Mouse (Mus musculus): ENCODE results near the gene Hist2h4. TPM values are rescaled to one million over a fixed set of nuclear protein-coding genes. Genes with fewer than 3 reads are reported as not detected.
A peak's percentile ranks its signal among the peaks of the same experiment; 100 is the strongest.

Hist2h4 gene
- polyA plus RNA-seq, 1 experiment from 2014 or later, result 5.1 TPM

DNA sequence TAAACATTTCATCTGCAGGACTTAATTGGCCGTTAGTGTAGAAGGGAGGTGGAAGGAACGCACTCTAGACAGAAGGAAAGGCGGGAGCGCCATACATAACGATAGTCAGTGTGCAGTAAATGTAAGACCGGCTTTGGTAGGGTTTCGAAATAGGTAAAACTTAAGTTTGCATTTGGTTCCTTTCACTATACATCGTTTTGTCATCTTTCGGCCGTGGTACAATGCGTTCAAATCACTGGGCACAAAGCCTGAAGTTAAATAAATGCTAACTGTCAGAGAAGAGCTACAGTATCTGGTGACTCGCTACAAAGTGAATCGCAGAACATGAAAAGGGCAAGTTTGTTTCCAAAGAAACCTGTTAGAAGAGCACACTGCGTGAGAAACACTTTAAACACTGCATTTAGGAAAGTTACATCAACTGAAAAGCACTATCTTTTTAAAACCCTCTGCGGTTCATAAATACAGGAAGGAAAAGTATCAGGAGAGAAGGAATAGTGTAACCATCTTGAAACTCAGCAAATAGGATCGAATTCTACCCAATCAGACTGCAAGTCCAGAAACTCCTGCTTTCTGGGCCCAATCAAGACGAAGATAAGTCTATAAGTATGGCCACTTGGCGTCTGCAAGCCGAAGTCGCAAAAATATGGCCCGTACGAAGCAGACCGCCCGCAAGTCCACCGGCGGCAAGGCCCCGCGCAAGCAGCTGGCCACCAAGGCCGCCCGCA lies 5.1 kb upstream of the Hist2h4 start, which contains the start of gene Hist2h3b:
Hist2h3b (plus strand) TSS at position 604 of the 725 bp plus-strand sequence.
- Histone ChIP-seq H3K4me1 (peaks cover 23% of the 10 kb centered on the region), H3K27ac (replicated peaks) (peak within 1 kb of the TSS; percentile 96), H3K9ac (replicated peaks) (peak within 1 kb of the TSS; percentile 48), H3K36me3 (no peaks in the 10 kb centered on the region), H3K4me3 (replicated peaks) (peak within 1 kb of the TSS; percentile 53), H3K4me2 (peak within 1 kb of the TSS; percentile 84), H3K9me3 (replicated peaks) (no peaks in the 10 kb centered on the region), H3K27me3 (replicated peaks) (no peaks in the 10 kb centered on the region)
- 18% methylated on average over 26 of the region's 30 CpGs for WGBS
- ATAC-seq (ENCODE audit: low FRiP score), result peak; percentile 65

DNA sequence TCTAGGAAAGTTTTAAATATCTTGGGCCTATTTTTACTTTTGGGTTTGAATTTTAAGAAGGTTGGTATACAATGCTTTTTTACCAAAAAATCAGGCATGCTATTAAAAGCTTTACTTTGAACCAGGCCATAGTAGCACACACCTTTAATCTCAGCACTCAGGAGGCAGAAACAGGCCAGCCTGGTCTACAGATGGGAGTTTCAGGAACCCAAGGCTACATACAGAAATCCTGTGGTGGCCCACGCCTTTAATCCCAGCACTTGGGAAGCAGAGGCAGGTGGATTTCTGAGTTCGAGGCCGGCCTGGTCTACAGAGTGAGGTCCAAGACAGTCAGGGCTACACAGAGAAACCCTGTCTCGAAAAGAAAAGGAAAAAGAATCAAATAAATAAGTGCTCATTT lies 4.4 kb upstream of the Hist2h4 start:
- H3K36me3 ChIP-seq, result no peaks in the 10 kb centered on the region
- peaks cover 23% of the 10 kb centered on the region for H3K4me1 ChIP-seq
- H3K27ac ChIP-seq (replicated peaks), result peak overlapping the region; percentile 88
- H3K9ac ChIP-seq (replicated peaks), result no peak overlapping the region
- ATAC-seq (ENCODE audit: low FRiP score), result no peak
- no peaks in the 10 kb centered on the region for H3K27me3 ChIP-seq (replicated peaks)
- H3K9me3 ChIP-seq (replicated peaks), result no peaks in the 10 kb centered on the region
- WGBS, result 80% methylated on average over 4 of the region's 4 CpGs
- no peak overlapping the region for H3K4me3 ChIP-seq (replicated peaks)
- peak overlapping the region; percentile 84; the same call in 1 of the 2 replicates for H3K4me2 ChIP-seq

DNA sequence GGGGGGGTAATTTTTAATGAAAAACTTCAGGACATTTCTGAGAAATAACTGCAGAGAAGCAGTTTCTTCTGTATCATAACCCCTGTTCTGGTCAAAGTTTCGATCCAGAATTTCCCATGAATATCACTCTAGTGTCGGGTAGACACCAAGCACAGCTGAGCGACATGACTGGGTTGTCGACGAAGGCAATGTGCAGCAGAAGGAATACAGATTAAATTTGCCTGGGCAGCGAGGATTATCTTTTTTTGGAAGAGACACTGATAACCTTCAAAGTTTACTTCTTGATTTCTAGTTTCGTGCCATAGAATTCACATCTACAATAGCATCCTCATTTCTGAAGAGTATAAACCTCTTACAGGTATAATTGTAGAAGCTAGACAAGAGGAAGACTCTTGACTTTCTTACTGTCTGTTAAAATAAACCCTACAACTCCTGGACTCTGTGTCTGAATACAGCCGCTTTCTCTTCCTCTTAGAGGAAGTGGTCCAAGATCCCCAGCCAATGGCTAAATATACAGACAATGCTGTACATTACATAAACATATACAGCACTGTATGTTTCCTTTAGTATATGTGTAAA lies 3.1 kb upstream of the Hist2h4 start:
- H3K4me3 ChIP-seq (replicated peaks), result no peak overlapping the region
- 94% methylated on average over 8 of the region's 8 CpGs for WGBS
- peaks cover 35% of the 10 kb centered on the region for H3K4me1 ChIP-seq
- H3K4me2 ChIP-seq, result no peak overlapping the region
- no peak overlapping the region for H3K9ac ChIP-seq (replicated peaks)
- ATAC-seq (ENCODE audit: low FRiP score), result no peak
- H3K36me3 ChIP-seq, result no peaks in the 10 kb centered on the region
- H3K27me3 ChIP-seq (replicated peaks), result no peaks in the 10 kb centered on the region
- no peak overlapping the region for H3K27ac ChIP-seq (replicated peaks)
- H3K9me3 ChIP-seq (replicated peaks), result no peaks in the 10 kb centered on the region

DNA sequence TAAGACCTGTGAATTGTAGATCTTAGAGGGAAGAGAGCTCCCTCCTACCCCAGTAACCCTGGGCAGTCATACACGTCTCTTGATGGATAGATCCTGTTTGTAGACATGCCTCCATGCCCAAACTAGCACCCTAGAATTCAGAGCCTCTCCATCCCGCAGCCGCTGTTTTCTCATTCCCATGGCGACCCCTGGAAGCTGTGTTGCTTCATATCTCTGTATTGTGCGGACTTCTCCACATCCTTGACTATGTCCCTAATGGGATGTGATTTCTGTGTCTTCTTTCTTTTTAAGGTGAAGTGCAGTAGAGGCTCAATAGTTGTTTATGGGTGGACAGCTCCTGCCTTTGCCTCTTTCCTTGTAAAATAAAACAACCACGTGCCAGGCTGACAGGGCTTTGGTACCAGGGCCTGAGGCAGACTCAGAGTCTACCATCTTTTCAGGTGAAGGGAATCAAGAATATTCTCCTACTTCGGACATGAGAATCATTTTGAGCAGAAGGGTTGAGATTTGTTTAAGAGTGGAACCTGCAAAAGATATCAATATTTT lies 1.4 kb upstream of the Hist2h4 start:
- H3K9me3 ChIP-seq (replicated peaks), result no peaks in the 10 kb centered on the region
- 71% methylated on average over 7 of the region's 7 CpGs for WGBS
- H3K36me3 ChIP-seq, result no peaks in the 10 kb centered on the region
- H3K9ac ChIP-seq (replicated peaks), result no peak overlapping the region
- peaks cover 36% of the 10 kb centered on the region for H3K4me1 ChIP-seq
- H3K27ac ChIP-seq (replicated peaks), result peak overlapping the region; percentile 99
- peak overlapping the region; percentile 73 for H3K4me2 ChIP-seq
- H3K4me3 ChIP-seq (replicated peaks), result peak overlapping the region; percentile 66; the same call in 1 of the 2 replicates
- no peaks in the 10 kb centered on the region for H3K27me3 ChIP-seq (replicated peaks)
- ATAC-seq (ENCODE audit: low FRiP score), result no peak

DNA sequence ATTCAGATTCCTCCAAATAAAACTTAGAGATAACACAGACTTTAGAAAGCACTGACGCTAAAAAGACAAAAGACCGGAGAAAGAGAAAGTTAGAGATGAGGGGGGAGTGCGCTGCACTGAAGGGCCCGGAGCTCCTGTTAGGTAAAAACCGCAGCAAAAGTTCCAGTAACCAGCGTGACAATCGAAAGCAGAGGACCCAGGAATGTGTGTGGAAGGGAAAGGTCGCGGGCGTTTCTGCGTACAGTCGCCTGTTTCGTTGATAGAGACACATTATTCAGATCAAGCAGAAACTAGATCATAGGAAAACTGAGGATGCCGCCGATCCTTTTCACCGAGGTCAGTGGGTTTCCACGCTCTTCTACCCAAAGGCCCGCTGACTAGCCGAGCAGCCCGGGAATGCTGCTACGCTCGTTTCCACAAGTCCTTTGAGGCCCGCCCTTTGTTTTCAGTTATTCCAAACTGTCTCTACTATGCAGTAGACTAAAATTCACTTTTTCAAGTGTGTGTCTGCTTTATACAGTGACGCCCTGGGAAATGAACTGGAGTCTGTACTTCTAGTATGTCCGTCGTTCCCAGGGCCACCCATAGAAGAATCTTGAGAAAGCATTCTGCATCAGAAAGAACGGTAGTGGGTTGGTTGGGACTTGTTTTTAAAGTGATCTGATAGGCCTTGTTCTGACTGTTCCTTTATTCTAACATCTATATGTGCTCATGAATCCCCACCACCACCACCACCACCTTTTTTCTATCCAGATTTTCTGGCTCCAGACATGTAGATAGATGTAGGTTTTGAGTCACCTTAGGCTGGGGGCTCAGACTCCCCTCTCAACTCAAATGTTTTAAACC lies 670 bp upstream of the Hist2h4 start:
- Histone ChIP-seq H3K4me3 (replicated peaks) (peak overlapping the region; percentile 66), H3K27ac (replicated peaks) (peak overlapping the region; percentile 99), H3K4me2 (peak overlapping the region; percentile 73), H3K9ac (replicated peaks) (peak overlapping the region; percentile 55), H3K36me3 (no peaks in the 10 kb centered on the region), H3K9me3 (replicated peaks) (no peaks in the 10 kb centered on the region), H3K4me1 (peaks cover 33% of the 10 kb centered on the region), H3K27me3 (replicated peaks) (no peaks in the 10 kb centered on the region)
- WGBS, result 4% methylated on average over 27 of the region's 27 CpGs
- peak; percentile 42; the same call in 1 of the 2 replicates for ATAC-seq (ENCODE audit: low FRiP score)

DNA sequence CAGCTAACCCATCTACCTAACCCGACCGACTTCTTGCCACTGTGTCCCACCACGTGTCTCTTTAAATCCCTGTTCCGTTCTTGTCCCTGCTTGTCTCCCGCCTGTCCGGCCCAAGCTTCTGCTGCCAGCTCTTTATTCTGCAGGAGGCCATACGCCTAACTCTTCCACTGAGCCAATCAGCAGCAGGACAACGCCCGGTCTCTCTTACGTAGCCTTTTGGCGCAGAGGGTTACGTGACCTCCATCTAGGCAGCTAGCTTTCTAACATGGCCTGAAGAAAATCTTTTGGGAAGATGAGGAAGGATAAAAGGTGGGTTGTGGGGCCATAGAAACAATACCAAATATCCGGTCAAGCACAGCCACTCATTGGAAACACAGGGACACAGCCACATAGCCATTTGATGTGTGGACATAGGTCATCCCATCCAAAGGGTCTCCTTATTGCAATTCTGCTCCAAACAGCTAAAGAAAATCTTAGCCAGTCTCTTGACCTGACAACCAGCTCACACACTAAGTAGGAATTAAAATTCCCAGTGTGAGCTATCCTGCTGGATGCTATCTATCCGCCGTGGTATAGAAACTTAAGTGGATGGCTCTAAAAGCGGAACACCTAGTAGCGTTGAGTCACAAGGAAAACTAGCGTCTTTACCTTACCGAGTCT lies 765 bp downstream of the Hist2h4 start:
- Histone ChIP-seq H3K27ac (replicated peaks) (peak overlapping the region; percentile 99), H3K9ac (replicated peaks) (peak overlapping the region; percentile 89), H3K4me3 (replicated peaks) (peak overlapping the region; percentile 66), H3K27me3 (replicated peaks) (no peaks in the 10 kb centered on the region), H3K36me3 (no peaks in the 10 kb centered on the region), H3K9me3 (replicated peaks) (no peaks in the 10 kb centered on the region), H3K4me1 (peaks cover 25% of the 10 kb centered on the region), H3K4me2 (peak overlapping the region; percentile 73)
- ATAC-seq (ENCODE audit: low FRiP score), result peak; percentile 84
- under 1% methylated on average over 19 of the region's 19 CpGs for WGBS

DNA sequence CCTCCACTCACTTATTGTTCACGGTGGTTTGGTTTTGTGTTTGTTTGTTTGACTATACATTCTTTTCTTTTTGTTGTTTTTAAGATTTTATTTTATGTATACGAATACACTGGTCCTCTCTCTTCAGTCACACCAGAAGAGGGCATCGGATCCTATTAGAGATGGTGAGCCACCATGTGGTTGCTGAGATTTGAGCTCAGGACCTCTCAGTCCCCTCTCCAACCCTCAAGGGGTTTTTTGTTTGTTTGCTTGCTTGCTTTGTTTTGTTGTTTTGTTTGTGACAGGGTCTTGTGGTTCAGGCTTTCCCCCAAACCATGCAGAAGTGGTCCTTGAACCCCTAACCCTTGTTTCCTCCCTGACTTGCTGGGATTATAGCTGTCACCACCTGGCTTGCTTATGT lies 1.5 kb downstream of the Hist2h4 start:
- Histone ChIP-seq H3K9ac (replicated peaks) (peak overlapping the region; percentile 89), H3K36me3 (no peaks in the 10 kb centered on the region), H3K27me3 (replicated peaks) (no peaks in the 10 kb centered on the region), H3K4me2 (peak overlapping the region; percentile 73), H3K4me1 (peaks cover 25% of the 10 kb centered on the region), H3K27ac (replicated peaks) (peak overlapping the region; percentile 99), H3K9me3 (replicated peaks) (no peaks in the 10 kb centered on the region), H3K4me3 (replicated peaks) (peak overlapping the region; percentile 66)
- WGBS, result 50% methylated on average over 3 of the region's 3 CpGs
- no peak for ATAC-seq (ENCODE audit: low FRiP score)

DNA sequence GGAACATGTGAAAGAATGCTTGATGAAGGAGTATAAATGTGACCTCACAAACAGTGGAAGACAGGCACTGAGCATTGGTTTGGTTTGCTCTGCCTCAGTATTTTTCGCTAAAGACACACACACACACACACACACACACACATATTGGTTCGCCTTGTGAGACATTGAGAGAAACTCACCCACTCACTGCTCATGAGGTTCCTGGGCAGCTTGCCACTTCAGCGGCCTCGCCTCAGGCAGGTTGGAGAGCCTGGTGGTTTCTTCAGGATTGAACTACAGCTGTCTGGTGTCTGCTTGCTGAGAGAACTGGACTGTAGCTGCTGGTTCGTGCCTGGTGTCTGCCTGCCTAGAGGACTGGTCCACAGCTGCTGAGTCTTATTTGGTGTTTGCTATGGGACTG lies 2.9 kb downstream of the Hist2h4 start:
- Histone ChIP-seq H3K27me3 (replicated peaks) (no peaks in the 10 kb centered on the region), H3K27ac (replicated peaks) (no peak overlapping the region), H3K4me3 (replicated peaks) (no peak overlapping the region), H3K9ac (replicated peaks) (no peak overlapping the region), H3K4me1 (peaks cover 25% of the 10 kb centered on the region), H3K9me3 (replicated peaks) (no peaks in the 10 kb centered on the region), H3K4me2 (no peak overlapping the region), H3K36me3 (no peaks in the 10 kb centered on the region)
- no peak for ATAC-seq (ENCODE audit: low FRiP score)
- WGBS, result 96% methylated on average over 5 of the region's 5 CpGs

DNA sequence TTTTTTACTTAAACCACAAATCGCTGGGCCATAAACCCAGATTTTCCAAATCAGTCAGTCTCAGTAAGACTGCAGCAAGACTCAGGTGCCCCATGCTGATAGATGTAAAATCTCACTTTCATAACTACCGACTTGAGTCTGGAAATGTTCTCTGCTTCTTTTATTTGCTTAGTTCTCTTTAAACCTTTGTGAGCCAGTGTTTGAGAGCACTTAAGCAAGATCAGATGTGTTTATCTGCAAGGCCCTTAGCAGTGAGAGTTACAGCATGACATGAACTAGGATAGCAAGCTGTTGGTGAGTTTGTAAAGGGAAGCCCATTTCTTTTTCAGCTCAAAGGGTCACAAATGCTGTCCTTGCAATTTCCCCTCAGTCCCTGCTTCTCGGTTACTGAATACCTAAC lies 5.9 kb downstream of the Hist2h4 start:
- Histone ChIP-seq H3K36me3 (no peaks in the 10 kb centered on the region), H3K9ac (replicated peaks) (no peak overlapping the region), H3K4me1 (peaks cover 10% of the 10 kb centered on the region), H3K27me3 (replicated peaks) (no peaks in the 10 kb centered on the region), H3K27ac (replicated peaks) (no peak overlapping the region), H3K4me3 (replicated peaks) (no peak overlapping the region), H3K9me3 (replicated peaks) (no peaks in the 10 kb centered on the region), H3K4me2 (no peak overlapping the region)
- no peak for ATAC-seq (ENCODE audit: low FRiP score)
- 89% methylated on average over 3 of the region's 3 CpGs for WGBS

DNA sequence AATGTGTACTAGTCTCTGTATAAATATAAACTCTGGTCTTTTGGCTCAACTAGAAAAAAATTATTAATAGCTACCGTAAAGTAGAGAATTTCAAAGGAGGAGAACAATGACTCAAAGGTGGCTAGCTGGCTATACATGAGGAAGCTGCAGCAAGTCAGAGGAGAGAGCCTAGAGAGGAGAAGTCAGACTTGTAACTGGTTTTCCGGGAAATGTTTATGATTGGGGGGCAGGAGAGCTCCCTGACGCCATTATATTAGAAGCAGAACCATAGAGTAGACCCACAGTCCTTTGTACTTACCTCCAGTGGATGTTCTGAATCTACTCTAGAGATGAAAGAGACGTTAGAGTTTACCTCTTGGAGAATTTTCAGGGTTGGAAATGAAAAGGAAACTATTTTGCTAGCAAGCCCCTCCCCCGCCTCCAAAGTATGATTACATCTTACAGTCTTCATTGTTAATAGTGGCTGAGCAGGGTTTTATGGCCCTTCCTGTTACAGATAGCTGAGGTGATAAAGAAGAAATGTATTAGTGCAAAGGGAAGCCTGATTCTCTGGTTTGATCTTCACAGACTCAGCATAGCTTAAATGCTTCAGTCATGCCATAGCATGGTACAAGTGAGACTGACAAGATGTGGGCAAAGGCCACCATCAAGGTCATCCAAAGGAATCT lies 7.1 kb downstream of the Hist2h4 start:
- ATAC-seq (ENCODE audit: low FRiP score), result no peak

More for the DNA sequence above, 7.1 kb downstream of the Hist2h4 start:
- no peak overlapping the region for H3K4me3 ChIP-seq (replicated peaks)
- no peak overlapping the region for H3K9ac ChIP-seq (replicated peaks)
- H3K27ac ChIP-seq (replicated peaks), result no peak overlapping the region
- H3K27me3 ChIP-seq (replicated peaks), result no peaks in the 10 kb centered on the region
- H3K4me2 ChIP-seq, result no peak overlapping the region
- H3K36me3 ChIP-seq, result no peaks in the 10 kb centered on the region
- no peaks in the 10 kb centered on the region for H3K9me3 ChIP-seq (replicated peaks)
- 83% methylated on average over 5 of the region's 5 CpGs for WGBS
- H3K4me1 ChIP-seq, result no peaks in the 10 kb centered on the region

Data from neural tube, embryonic 15.5 days (tissue).